Mouse (Mus musculus): ENCODE results near the gene Zfp36l3. TPM values are rescaled to one million over a fixed set of nuclear protein-coding genes. Genes with fewer than 3 reads are reported as not detected.
"Not testable (repeated sequence)": the region's sequence is repeated elsewhere in the genome, so short reads cannot be mapped to it uniquely, and the experiment has no call there.

The Zfp36l3 gene
- total RNA-seq (2021), result not detected
- long read RNA-seq, experiment 1, result 0 reads
- long read RNA-seq, experiment 2, result 0 reads

DNA sequence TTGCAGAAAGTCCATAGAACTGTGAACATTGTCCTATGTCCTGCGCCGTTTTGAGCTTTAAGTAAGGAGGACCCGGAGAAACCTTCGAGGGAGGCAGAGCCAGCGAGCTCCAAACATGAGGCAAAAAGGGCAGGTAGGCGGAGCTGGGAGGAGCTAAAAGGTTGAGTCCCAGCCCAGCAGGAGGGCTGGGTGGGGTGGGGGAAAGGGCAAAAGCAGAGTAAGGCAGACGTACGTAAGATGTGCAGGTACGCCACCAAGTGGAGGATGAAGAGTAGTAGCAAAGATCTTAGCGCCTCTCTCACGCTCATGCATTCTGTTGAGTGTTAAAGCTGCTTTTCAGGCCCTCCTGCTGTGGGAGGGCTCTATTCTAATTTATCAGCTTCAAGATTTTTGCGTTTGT is at the start of gene Zfp36l3:
Gene Zfp36l3 (minus strand): TSS at position 119 of the 400 bp plus-strand sequence.
- H3K4me3 ChIP-seq, result no peak within 1 kb of the TSS
- intact Hi-C loops (cut with DNase I), result no loop called here
- DNase-seq (ENCODE audit: extremely low spot score in 1 of 2, low spot score in 2 of 2), result no peak
- no peak within 1 kb of the TSS for H3K27ac ChIP-seq
- no peak for TF ChIP-seq CTCF (IDR thresholded peaks at IDR 0.05)

DNA sequence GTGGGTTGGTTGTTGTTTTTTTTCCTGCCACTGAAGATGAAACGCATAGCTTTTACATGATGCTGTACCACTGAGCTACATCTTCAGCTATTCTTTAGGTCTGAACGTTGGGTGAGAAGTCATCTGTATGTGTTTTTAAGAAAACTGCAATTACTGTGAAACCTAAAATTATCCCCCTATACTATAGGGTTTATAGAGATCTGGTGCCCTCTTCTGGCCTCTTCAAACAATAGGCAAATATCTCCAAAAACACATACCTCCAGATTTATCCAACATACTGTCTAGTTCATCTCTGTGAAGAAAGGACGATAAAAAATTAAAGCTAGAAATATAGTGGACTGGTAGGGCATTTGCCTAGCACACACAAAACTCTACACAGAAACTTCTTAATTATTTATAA is 22.9 kb upstream of the Zfp36l3 start:
- Histone ChIP-seq H3K4me3 (no peak overlapping the region), H3K27ac (no peak overlapping the region)
- intact Hi-C loops (cut with DNase I), result loop anchor here (5.0 kb wide), 1 partner anchor 192 kb away; the partner anchor contains the start of genes Gm14597 and Rtl8c
- peak; percentile 45 for TF ChIP-seq CTCF (IDR thresholded peaks at IDR 0.05)
- no peak for DNase-seq (ENCODE audit: extremely low spot score in 1 of 2, low spot score in 2 of 2)

DNA sequence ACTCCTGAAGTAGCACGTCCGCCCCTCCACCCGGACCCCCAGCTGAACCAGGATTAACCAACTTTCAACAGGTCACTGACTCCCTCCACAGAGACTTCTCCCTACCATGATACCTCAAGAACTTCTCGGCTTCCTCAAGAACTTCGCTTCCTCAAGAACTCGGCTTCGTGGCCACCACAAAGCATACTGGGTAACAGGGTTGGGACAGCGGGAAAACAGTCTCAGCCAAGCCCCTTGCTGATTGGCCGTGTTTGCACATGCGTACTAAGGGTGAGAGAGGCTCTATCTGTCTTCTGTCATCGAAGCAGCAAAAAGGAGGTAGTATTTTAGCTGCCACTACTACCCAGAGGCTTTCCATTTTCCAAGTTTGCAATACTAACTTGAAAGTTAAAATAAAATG is 21.3 kb upstream of the Zfp36l3 start, which contains the start of gene Xlr:
Gene Xlr (minus strand): TSS at position 188 of the 400 bp plus-strand sequence.
- intact Hi-C loops (cut with DNase I), result loop anchor here (5.0 kb wide), 1 partner anchor 190 kb away; the partner anchor contains the start of genes Gm14597 and Rtl8c
- H3K27ac ChIP-seq; DNase-seq (ENCODE audit: extremely low spot score in 1 of 2, low spot score in 2 of 2); H3K4me3 ChIP-seq: not testable (repeated sequence)

DNA sequence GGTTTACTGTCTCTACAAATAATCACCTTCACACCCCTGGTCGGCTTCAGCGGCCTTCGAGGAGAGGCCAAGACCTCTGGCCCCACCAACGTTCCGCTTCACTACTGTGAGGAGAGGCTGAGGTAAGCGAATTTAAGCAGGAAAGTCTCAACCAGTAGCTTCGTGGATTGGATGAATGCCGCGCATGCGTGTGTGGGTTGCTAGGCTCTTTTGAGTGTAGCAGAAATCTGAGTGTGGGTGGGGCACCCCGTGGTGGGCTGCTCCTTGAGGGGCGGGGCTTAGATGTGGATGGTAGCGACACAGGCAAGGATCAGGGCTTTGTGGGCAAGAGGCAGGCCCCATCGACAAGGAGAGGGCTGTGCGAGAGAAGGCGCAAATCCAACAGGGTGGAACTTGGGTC is 18.5 kb downstream of the Zfp36l3 start, which contains the start of gene 1700013H16Rik:
Gene 1700013H16Rik (minus strand): TSS at position 96 of the 400 bp plus-strand sequence.
- Histone ChIP-seq H3K27ac (no peak within 1 kb of the TSS), H3K4me3 (no peak within 1 kb of the TSS)
- intact Hi-C loops (cut with DNase I), result no loop called here
- no peak for TF ChIP-seq CTCF (IDR thresholded peaks at IDR 0.05)
- no peak for DNase-seq (ENCODE audit: extremely low spot score in 1 of 2, low spot score in 2 of 2)

DNA sequence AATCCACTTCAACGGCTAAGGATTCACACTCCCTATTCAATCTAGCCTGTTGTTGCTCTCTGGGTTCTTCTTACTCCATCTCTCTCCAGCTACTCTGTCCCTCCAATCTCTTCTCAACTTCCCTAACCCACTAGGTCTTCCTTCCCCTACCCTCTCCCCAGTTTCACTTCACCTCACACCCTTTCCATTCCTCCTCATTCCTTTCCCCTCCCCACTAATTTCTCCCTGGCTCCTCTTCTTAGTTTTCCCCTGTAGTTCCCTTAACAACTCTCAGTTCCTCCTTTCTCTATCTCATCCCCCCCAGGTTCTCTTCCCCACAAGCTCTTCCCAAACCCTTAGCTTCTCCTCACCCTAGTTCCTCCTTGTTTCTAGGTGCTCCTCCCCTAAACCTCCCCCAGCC is 23.3 kb downstream of the Zfp36l3 start:
- H3K4me3 ChIP-seq, result no peak overlapping the region
- TF ChIP-seq CTCF (IDR thresholded peaks at IDR 0.05), result no peak
- no peak for DNase-seq (ENCODE audit: extremely low spot score in 1 of 2, low spot score in 2 of 2)
- intact Hi-C loops (cut with DNase I), result no loop called here
- H3K27ac ChIP-seq, result no peak overlapping the region

DNA sequence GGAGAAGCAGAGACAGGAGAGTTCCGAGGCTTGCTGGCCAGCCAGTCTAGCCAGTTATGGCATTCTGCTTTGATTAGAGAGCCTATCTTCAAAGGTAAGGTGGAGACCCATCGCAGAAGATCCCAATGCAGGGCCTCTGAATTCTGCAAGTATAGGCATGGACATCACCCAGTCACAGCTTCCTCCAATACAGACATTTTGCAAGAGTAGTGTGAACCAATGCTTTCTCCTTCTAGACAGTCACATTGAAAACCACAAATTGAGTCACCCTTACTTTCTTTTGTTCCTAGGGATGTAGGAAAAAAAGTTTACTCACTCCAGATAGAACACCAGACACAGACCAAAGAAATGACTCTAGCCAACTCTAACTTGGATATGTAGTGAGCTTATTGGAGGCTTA is 47.2 kb downstream of the Zfp36l3 start:
- no peak for TF ChIP-seq CTCF (IDR thresholded peaks at IDR 0.05)
- H3K27ac ChIP-seq, result no peak overlapping the region

DNA sequence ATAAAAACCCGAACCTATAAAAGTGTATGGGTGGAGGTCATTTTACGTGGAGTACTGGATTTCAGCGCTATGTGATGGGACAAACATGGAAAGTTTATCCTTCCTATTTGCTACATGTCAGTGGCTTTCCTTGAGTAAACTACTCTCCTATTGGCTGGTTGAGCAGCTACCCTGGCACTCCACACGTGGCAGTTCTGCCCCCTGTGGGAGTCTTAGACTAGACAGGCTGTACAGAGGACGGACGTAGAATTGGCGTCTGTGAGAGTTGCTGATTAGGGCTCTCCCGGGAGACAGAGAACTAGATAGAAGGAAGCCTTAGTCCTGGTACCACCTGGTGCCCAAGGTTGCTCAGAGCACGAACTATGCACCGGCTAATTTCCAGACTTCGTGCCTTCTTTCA is 51.6 kb downstream of the Zfp36l3 start, which contains the start of gene 4930502E18Rik:
Gene 4930502E18Rik (plus strand): TSS at position 231 of the 400 bp plus-strand sequence.
- Histone ChIP-seq H3K27ac (no peak within 1 kb of the TSS), H3K4me3 (no peak within 1 kb of the TSS)
- DNase-seq (ENCODE audit: extremely low spot score in 1 of 2, low spot score in 2 of 2), result no peak
- intact Hi-C loops (cut with DNase I), result no loop called here
- no peak for TF ChIP-seq CTCF (IDR thresholded peaks at IDR 0.05)

More for the DNA sequence above, 47.2 kb downstream of the Zfp36l3 start:
- intact Hi-C loops (cut with DNase I), result no loop called here
- no peak for DNase-seq (ENCODE audit: extremely low spot score in 1 of 2, low spot score in 2 of 2)
- no peak overlapping the region for H3K4me3 ChIP-seq

Other genes starting within 250 kb of the Zfp36l3 start
- gene Rtl8c, start 168.4 kb downstream of the Zfp36l3 start, total RNA-seq (2021), result 100 to 1,000 TPM; 251 to 262 TPM
- gene Gm14597, start 167.4 kb downstream of the Zfp36l3 start, total RNA-seq (2021), result not detected
- gene Rtl8a, start 132.7 kb downstream of the Zfp36l3 start, total RNA-seq (2021), result 100 to 1,000 TPM; 259 to 384 TPM
- gene Rtl8b, start 106.0 kb downstream of the Zfp36l3 start, total RNA-seq (2021), result 100 to 1,000 TPM; 242 to 268 TPM
- under 1 TPM in 1 of 2 experiments, not detected in 1; 0.25 TPM for gene 4930502E18Rik, start 51.6 kb downstream of the Zfp36l3 start, total RNA-seq (2021)
- gene 1700013H16Rik, start 18.6 kb downstream of the Zfp36l3 start, total RNA-seq (2021), result not detected
- gene Xlr, start 21.3 kb upstream of the Zfp36l3 start, total RNA-seq (2021), result 1 to 10 TPM; 1.2 TPM